Mouse (Mus musculus) heart, postnatal 0 days (tissue): ENCODE measurements around the gene Aig1.

Experiments
- CTCF ChIP-seq: IDR thresholded peaks from 2 replicates; pipeline ENCODE4 v1.5.1; 2016; ENCODE audit warnings: antibody characterized with exemption, control low read depth, low read depth
- EP300 ChIP-seq: IDR thresholded peaks from 2 replicates; pipeline ENCODE4 v1.6.1; 2016; ENCODE audit warnings: antibody characterized with exemption, low read depth

- TF ChIP-seq CTCF (no peak), EP300 (no peak)
These were observed 114.1 kb downstream of the Aig1 start for GRCm38 (mm10) chr10:13754712-13755111.
